Mouse (Mus musculus) erythroblast, embryonic 14.5 days (primary cell): Measurements from ENCODE around the gene Fbxo30.

Experiments used
- GATA1 ChIP-seq: IDR thresholded peaks from 2 replicates; pipeline ENCODE4 v1.6.1; 2012; ENCODE audit warnings: low read length, inconsistent platforms, mixed read lengths
- TAL1 ChIP-seq: IDR thresholded peaks from 3 replicates; pipeline ENCODE4 v1.6.1; 2012; ENCODE audit warnings: low read length, inconsistent platforms, mixed read lengths

- TF ChIP-seq GATA1 (no peak), TAL1 (no peak)
These were observed 38.4 kb downstream of the Fbxo30 start for GRCm38 (mm10) chr10:11319446-11319970.
